Mouse (Mus musculus) ES-E14 (cell line): Measurements from ENCODE around the gene Twf2.

ENCODE experiments used
- CHD2 ChIP-seq: IDR thresholded peaks from 2 replicates; pipeline ENCODE4 v1.6.1; 2014; ENCODE audit warnings: mild to moderate bottlenecking, low read depth, low read length, inconsistent platforms
- HCFC1 ChIP-seq: IDR thresholded peaks from 2 replicates; pipeline ENCODE4 v1.6.1; 2012; ENCODE audit warnings: low read length, inconsistent platforms, borderline replicate concordance; ENCODE audit not compliant: insufficient read depth
- MAFK ChIP-seq: IDR thresholded peaks from 2 replicates; pipeline ENCODE4 v1.6.1; 2014; ENCODE audit warnings: mild to moderate bottlenecking, low read depth, low read length, inconsistent platforms; ENCODE audit not compliant: insufficient read depth
- ZC3H11A ChIP-seq: IDR thresholded peaks from 2 replicates; pipeline ENCODE4 v1.6.1; 2012; ENCODE audit warnings: low read depth, mild to moderate bottlenecking, inconsistent platforms, low read length, borderline replicate concordance
- ZNF384 ChIP-seq: IDR thresholded peaks from 2 replicates; pipeline ENCODE4 v1.6.1; 2012; ENCODE audit warnings: low read depth, low read length, inconsistent platforms

GRCm38 (mm10) chr9:106211680-106212593, 9.0 kb downstream of the Twf2 start:
- TF ChIP-seq HCFC1 (peak; percentile 68), ZC3H11A (peak; percentile 37; the same call in 1 of the 2 replicates), CHD2 (no peak), MAFK (no peak), ZNF384 (peak; percentile 81)
